Mouse (Mus musculus) liver, embryonic 14.5 days (tissue): ENCODE data around the gene Usp3.

Experiments
- CTCF ChIP-seq: IDR thresholded peaks from 2 replicates; pipeline ENCODE4 v1.5.1; 2016; ENCODE audit warnings: antibody characterized with exemption, low read depth, control low read depth
- EP300 ChIP-seq: IDR thresholded peaks from 2 replicates; pipeline ENCODE4 v1.6.1; 2016; ENCODE audit warnings: antibody characterized with exemption, low read depth

DNA sequence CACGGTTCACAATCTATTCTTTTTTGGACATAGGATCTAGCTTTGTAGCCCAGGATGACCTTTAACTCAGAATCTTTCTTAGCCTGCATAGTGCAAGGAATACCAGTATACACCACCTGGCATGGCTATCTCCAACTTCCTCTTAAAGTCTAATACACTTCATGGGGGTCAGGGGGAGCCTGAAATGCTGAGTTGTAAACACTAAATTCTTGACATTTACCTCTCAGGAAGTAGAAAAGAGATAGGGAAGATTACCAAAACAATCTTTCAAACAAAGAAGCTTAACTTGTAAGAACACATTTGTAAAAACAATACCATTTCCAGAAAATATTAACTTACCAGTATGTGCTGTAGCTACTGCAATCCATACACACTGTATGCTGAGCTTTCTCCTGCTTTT, 30.7 kb downstream of the Usp3 start:
- no peak for TF ChIP-seq EP300
- TF ChIP-seq CTCF = no peak
